Mouse (Mus musculus) urinary bladder, postnatal 36 days (tissue): ENCODE results near the gene Axin1.
A peak's percentile ranks its signal among the peaks of the same experiment; 100 is the strongest.
"Not testable (repeated sequence)": the region's sequence is repeated elsewhere in the genome, so short reads cannot be mapped to it uniquely, and the experiment has no call there.

ENCODE experiments used
- DNase-seq, 2 experiments: peaks; one replicate each; pipeline ENCODE4 v3.0.0; 2022; ENCODE audit warnings: low spot score in 2 of 2, mixed read lengths in 1 of 2

The Axin1 gene

DNA sequence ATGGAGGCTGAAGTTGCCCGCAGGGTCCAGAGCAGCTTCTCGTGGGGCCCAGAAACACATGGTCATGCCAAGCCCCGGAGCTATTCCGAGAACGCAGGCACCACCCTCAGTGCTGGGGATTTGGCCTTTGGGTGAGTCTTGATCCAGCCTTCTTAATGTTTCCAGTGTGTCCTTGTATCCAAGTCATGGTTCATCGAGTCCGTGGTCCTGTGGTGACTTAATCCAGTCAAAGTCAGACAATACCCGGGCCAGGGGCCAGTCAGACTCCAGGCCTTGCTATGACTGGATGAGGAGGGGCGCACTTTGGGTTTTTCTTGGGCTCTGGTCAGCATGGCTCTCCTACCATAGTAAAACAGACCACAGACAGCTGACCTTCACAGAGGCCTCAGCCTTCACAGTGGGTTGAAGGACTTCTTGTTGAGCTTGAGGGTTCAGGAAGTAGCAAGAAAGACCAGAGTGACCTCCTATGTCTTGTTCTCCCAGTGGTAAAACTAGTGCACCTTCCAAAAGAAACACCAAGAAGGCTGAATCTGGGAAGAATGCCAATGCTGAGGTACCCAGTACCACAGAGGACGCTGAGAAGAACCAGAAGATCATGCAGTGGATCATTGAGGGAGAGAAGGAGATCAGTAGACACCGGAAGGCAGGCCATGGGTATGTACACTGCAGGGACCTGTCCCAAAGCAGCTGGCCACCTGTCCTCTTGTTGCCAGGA lies 49.8 kb downstream of the Axin1 start:
- DNase-seq, result no peak

DNA sequence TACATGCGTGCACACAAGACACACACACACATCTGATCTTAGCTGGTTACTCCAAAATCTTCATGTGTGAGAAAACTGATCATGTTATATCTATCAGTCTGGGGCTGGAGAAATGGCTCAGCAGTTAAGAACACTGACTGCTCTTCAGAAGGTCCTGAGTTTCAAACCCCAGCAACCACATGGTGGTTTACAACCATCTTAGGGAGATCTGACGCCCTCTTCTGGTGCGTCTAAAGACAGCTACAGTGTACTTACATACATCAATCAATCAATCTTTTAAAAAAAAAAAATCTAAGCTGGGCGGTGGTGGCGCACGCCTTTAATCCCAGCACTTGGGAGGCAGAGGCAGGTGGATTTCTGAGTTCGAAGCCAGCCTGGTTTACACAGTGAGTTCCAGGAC lies 53.0 kb downstream of the Axin1 start:
- not testable (repeated sequence) for DNase-seq

DNA sequence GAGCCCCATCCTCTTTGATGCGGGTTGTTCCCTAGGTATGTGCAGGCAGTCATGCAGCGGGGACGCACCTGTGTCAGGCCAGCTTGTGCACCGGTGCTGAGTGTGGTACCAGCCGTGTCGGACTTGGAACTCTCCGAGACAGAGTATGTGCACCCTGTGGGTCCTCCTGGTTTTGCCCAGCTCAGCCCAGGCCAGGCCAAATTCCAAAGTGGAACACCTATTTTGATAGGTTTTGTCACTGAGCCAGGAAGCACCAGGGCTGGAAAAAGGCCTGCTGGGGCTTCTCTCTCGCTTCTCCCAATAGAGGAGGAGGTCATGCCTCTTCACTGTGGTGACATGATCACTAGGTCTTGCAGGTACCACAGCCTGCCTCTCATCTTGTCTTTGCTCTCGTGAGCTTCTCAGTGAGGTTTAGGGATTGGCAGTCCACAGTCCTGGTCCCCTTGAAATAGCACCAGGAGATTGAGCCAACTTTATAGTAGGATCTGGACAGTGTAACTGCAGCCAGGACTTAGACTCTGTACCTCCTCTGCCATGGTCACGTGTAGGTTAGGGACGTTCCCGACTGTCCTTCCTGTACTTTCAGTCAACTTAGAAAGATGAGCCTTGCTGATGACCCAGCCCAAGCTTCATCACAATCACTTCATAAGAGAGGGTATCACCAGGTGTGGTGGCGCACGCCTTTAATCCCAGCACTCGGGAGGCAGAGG lies 54.1 kb downstream of the Axin1 start:
- DNase-seq, result no peak

DNA sequence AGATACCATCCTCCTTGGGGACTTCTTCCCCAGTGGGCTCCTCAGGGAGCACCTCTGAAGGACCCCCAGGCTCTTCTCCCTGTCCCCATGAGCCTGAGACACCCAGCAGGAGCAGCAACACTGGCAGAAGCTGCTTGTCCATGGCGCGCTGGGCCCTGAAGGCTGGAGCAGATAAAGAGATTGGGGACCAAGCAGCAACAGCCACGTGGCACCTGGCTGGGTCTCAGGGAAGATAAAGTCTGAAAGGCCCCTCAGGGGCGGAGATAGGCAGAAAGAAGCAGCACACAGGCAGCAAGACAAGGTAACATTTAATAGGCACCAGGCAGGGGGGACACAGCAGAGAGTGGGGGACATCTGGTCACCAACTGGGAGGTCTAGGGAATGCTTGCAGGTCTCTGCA lies 60.4 kb downstream of the Axin1 start, which contains the start of gene Pdia2:
Pdia2 (minus strand) TSS at position 196 of the 400 bp plus-strand sequence.
- DNase-seq, result no peak

DNA sequence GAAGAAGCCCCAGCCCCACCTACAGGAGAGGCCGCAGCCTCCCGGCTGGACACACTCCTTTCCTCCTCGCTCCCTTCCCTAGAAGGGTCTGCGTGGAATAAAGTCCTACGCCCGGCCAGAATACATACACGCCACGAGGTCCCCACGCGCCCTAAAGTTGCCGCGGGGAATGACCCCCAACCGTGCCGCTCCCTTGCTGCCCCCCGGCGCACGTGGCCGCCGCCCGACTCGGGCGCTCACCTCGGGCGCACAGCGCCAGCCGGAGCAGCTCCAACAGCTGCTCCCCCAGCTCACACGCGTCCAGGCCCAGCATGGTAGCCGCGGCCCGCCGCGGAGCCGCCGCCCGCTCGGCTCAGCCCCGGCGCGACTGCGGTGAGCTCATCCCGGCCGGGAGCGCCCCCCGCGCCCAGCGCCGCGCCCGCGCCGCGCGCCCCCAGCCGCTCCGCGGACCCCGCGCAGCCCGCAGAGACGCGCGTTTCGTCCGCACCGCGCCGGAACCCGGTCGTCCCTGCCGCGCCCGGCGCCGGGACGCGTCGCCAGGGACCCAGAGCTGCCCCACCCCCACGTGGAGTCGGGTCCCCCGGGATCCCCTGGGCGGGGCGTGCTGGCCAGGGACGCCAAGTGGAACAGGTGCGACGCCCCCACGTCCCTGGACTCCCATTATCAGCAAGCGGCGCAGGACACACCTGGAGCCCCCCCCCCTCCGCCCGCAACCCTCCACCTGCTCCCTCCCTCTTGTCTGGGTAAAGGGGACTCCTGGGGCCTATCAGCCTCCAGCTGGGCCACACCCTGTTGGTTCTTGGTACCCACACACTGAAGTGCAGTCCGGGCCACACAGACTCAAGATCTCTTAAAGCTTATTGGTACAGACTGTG lies 62.6 kb downstream of the Axin1 start:
- no peak for DNase-seq

DNA sequence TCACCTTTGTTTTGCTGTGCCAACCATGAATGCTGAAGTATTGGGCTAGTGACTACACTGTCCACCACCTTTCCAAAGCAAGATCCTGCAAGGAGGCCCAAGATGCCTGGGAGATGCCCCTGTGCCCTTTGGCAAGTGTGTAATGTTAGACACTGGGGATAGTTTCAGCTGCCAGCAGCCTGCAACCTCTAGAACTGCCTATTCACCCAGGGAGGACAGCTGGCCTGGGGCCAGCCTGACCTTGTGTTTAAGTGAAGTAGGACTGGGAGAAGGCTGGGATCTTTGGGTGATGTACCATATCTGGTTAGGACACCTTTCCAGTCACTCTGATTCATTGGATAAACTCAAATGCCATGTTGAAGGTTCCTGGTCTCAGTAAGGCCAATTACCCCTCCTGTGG lies 63.5 kb downstream of the Axin1 start:
- no peak for DNase-seq

DNA sequence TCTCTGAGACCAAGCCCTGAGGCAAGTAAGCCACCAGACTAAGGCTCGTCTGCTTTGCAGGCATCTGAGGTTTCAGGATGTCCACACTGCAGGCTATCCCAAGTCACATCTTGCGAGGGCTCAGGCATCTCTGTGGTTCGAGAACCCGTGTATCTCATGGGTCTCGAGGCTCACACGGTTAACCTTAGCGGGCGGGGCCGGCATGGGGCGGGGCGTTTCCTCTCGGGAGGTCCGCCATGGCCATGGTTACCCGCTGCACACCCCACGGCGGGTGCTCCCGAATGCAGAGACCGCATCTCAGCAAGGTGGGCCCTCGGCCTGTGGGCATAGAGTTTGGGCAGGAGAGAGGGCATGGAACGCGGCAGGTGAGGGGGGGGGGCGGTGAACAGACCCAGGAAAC lies 64.2 kb downstream of the Axin1 start, which contains the start of gene Rgs11:
Rgs11 (plus strand) TSS at position 215 of the 400 bp plus-strand sequence.
- DNase-seq, result peak; percentile 39 to 55

DNA sequence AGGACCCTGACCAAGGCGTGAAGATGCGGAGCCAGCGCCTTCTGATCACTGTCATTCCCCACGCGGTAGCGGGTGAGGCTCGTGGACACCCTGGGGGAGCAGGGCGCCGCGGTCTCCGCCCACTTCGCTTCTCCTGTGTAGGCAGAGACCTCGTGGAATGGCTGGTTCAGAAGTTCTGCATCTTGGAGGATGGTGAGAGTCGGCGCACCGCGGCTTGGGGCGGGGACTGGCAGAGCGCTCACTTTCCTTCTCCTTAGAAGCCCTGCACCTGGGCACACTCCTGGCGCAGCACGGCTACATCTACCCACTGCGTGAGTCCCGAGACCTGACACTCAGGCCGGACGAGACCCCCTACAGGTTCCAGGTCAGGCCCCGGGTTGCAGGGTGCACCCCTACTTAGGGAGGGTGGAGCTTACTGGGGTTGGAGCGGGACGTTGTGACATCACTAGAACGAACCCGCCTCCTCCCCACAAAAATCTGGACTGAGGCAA lies 64.9 kb downstream of the Axin1 start:
- peak; percentile 39 to 45 for DNase-seq

DNA sequence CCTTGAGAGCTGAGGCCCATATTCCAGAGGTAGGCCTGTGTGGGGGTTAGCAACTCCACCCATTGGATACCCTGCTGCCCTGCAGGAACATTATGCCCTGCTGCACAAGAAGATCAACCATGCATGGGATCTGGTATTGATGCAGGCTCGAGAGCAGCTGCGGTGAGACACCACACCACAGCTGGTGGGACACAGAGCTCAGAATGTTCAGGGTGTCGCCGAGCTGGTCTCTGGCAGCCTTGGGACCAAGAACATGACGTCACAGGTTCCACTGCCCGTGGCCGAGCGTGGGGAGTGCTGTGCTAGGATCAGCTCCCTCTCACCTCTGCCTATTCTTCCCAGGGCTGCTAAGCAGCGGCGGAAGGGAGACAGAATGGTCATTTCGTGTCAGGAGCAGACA lies 66.3 kb downstream of the Axin1 start:
- DNase-seq, result no peak

DNA sequence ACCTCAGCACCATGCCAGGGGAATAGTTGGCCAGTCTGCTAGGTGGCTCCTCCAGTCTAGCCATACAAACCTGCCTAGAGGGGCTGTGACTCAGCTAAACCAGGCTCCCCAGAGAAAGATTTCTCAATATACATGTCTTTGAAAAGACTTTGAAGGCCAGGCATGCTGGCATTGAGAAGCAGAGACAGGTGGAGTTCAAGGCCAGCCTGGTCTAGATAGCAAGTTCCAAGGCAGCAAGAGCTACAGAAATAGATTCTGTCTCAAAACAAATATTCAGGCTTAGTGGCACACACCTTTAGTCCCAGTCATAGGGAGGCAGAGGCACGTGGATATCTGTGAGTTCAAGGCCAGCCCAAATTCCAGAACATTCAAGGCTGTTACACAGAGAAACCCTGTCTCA lies 67.9 kb downstream of the Axin1 start:
- DNase-seq, result no peak

DNA sequence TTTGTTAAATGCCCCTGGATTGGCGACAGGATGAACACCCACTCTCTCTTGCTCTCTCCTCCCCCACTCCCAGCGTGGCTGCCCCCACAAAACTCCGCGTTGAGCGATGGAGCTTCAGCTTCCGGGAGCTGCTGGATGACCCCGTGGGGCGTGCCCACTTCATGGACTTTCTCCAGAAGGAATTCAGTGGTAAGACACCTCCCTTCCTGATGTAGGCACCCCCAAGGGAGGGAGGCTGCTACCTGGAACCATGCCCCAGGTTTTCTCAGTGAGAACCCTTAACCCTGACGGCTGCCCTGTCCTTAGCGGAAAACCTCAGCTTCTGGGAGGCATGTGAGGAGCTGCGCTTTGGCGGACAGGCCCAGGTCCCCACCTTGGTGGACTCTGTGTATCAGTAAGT lies 69.2 kb downstream of the Axin1 start, which contains the start of gene Arhgdig:
Arhgdig (minus strand) TSS at position 101 of the 400 bp plus-strand sequence.
- DNase-seq, result no peak

DNA sequence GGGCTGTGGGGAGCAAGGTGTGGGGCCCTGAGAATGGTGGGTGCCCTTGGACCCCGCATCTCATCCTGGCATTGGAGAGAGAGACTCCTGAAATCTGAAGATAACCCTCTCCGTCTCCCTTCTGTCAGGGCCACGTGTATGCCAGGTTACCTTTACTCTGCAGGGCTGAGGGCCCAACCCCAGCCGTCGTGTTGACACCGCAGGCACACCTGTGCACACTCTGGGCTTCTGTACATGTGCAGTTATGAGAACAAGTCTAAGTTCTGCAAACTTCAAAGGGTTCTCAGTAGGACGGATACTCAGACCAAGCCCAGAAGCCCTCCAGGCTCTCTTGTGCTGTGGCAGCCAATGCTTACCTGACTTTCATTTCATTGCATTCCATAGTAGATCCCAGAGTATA lies 73.8 kb downstream of the Axin1 start:
- DNase-seq, result no peak

DNA sequence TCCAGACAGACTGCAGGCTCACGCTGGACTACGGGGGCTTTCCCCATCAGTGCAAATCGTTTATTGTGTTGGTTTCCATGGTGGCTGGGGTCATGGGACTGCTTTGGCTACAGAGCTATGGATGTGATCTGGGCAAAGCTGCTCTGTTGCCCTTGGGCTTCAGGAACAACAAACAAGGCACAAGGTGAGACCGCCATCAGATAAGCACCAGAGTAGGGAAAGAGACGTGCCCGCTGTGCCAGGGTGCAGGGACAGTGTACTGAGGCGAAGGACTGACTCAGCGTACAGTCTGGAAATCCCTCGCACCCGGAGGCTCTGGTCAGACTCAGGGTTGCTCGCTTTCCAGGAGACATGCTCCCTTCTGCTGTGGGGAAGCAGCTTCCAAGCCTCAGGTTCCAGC lies 74.2 kb downstream of the Axin1 start:
- no peak for DNase-seq

DNA sequence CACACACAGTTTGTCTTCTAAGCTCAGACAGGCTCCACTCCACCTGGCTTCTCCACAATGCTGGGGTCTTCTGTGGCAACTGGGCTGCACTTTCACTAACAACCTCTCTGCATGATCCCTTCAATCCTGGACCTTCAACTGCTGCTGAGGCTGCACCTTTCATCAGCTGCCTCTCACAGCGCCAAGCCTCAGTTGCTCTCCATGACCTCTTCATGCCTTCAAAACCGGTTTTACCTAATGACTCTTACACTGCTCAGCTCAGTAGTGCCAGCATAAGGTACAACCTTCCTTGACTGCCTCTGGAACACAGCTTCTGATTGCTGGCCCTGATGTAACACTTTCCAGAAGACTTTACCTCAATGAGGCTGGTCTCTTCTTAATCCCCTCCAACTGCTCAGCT lies 83.0 kb downstream of the Axin1 start:
- no peak for DNase-seq

DNA sequence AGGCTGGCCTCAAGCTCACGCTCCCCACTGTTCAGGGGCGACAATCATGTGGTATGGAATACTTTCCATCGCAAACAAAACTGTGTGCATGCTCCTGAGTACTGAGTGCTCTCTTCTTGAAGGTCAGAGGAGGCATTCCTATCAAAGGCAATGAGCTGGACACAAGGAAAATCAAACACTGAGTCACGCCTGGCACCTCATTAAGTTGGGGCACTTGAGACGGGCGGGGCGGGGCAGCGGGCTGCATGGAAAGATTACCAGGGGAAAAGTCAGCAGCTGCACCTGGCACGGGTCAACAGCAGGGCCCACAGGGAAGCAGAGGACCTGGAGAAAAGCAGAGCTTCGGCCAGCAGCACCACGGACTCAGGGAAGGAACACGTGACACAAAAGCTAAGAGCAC lies 86.7 kb downstream of the Axin1 start:
- peak in 1 of 2 experiments; percentile 68 for DNase-seq

DNA sequence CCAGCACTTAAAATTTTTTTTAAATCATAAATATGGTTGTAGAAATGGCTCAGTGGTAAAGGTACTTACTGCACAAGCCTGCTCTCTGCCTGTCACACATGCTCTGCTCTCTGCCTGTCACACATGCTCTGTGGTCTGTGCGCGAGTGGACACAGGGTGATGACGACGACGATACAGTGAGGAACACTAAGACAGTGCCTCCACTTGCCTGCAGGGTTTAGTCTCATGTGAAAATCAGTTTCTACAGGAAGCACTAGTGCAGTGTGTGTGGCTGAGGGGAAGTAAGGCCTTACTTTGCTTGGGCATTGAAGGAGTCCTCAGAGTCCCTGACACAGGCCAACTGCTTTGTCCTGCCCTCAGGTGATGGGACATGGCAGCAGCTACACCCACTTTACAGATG lies 91.3 kb downstream of the Axin1 start:
- DNase-seq, result no peak

DNA sequence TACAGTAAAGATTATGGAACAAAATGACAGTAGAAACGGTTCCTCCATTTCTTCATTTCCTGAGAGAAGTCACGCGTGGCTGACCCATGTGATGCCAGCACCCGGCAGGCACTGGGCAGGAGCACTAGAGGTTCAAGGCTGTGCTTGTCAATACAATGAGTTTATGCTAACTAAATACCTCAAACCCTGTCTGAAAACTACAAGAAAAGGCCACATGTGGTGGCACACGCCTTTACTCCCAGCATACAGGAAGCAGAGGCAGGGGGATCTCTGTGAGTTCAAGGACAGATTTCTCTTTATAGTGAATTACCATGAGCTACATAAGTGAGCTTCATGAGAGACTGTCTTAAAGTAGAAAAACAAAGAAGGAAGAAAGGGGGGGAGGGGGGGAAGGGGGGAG lies 92.7 kb downstream of the Axin1 start:
- no peak for DNase-seq

DNA sequence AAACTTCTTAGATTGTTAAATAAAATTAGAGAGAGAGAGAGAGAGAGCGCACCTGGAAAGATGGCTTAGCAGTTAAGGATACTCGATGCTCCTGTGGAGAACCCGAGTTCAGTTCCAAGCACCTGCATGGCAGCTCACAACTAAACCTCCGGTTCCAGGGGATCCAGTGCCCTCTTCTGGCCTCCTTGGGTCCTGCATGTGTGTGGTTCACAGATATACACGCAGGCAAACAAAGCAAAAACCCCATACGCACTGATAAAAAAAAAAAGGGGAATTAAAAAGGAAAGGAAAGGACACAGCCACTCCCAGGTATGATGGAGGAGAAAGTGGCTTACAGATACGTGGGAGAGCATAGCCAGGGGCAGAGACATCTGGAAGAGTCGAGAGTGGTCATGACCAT lies 94.4 kb downstream of the Axin1 start:
- DNase-seq, result no peak

DNA sequence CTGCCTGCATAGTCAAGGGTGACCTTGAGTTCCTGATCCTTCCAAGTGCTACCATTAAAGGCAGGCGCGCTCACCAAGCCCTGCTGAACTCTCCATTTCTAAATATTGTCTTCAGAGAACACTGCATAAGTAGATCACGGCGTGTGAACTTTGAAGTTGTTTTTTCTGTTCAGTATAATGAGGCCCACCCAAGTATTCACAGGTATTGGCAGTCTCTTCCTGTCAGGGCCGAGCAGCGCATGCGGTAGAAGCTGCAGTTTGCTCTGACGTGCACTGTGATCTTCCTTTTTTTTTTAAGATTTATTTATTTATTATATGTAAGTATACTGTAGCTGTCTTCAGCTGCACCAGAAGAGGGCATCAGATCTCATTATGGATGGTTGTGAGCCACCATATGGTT lies 95.9 kb downstream of the Axin1 start:
- no peak for DNase-seq

DNA sequence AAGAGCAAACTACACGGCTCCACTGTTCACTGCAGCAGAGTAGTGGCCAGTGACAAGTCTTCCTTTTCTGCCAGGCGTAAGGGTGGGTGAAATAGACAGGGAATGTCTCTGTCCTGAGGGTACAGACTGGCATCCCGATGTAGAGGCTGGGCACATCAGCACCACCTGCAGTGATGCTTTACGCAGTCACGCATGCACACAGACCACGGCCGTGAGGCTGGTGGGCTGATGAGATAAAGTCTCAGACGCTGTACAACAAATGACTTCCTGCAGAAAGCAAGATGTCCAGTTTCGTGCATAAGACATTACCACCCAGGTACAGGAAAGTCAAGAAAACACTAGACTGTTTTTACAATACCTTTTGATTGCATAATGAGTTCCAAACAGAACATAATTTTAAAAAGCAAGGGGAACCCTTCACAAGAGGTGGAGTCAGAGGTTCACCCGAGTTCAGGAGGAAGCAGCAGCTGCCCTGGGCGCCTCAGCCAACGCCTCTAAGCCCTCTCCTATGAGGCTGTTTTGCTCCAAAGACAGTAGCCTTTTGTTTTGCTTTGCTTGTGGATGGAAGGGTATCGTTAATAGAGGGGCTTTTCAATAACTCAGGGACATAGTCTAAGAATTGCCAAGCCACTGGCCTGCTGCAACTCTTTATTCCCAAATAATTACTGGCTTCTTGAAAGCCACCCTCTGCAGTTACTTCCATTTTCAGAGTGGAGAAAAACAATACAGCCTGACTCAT lies 96.8 kb downstream of the Axin1 start:
- peak in 1 of 2 experiments; percentile 39 for DNase-seq

DNA sequence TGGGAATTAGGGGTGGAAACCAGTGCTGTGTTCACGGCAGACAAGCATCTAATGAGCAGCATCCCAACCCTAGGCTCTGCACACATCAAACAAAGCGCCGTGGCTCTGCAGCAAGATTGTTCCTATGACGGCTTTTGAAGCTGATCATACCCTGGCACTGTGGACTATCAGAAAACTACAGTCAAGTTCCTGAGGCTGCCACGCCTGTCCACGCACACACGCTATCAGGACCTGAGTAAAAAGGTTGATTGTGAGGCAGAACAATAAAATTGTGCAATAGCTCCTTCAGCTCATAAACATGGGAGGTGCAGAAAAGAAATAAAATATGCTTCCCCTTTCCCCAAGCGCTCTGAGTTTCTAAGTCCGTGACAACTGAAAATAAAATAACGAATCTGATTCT lies 99.2 kb downstream of the Axin1 start:
- DNase-seq, result peak in 1 of 2 experiments; percentile 36
